Mouse (Mus musculus) retina, embryonic 14.5 days (tissue): ENCODE measurements around the gene 1700029I15Rik.

Experiments
- DNase-seq: peaks from one replicate; pipeline ENCODE4 v3.0.0-alpha.2; 2015; ENCODE audit warnings: low spot score

1700029I15Rik gene

GRCm38 (mm10) chr2:92381901-92382588 is at the start of gene 1700029I15Rik:
Gene 1700029I15Rik, plus strand, starts transcription at chr2:92382538.
- no peak for DNase-seq

- DNase-seq: no peak
Measured at GRCm38 (mm10) chr2:92342418-92342817, 39.9 kb upstream of the 1700029I15Rik start.

GRCm38 (mm10) chr2:92347191-92347590 is 35.1 kb upstream of the 1700029I15Rik start:
- DNase-seq: no peak

GRCm38 (mm10) chr2:92349589-92350425 is 32.5 kb upstream of the 1700029I15Rik start:
- no peak for DNase-seq

GRCm38 (mm10) chr2:92350686-92351085 is 31.7 kb upstream of the 1700029I15Rik start:
- DNase-seq: no peak

- DNase-seq: no peak
Measured at GRCm38 (mm10) chr2:92353402-92353801, 28.9 kb upstream of the 1700029I15Rik start.

- no peak for DNase-seq
Measured at GRCm38 (mm10) chr2:92354224-92354623, 28.1 kb upstream of the 1700029I15Rik start.

- no peak for DNase-seq
Measured at GRCm38 (mm10) chr2:92359301-92359700, 23.0 kb upstream of the 1700029I15Rik start.

- DNase-seq: no peak
Measured at GRCm38 (mm10) chr2:92360186-92360823, 22.0 kb upstream of the 1700029I15Rik start.

- no peak for DNase-seq
Measured at GRCm38 (mm10) chr2:92360893-92361292, 21.4 kb upstream of the 1700029I15Rik start.

GRCm38 (mm10) chr2:92361795-92362194 is 20.5 kb upstream of the 1700029I15Rik start:
- DNase-seq: no peak

- DNase-seq: no peak
Measured at GRCm38 (mm10) chr2:92362571-92363228, 19.6 kb upstream of the 1700029I15Rik start.

GRCm38 (mm10) chr2:92364086-92364485 is 18.3 kb upstream of the 1700029I15Rik start:
- DNase-seq: no peak

GRCm38 (mm10) chr2:92365568-92365967 is 16.8 kb upstream of the 1700029I15Rik start:
- no peak for DNase-seq

GRCm38 (mm10) chr2:92367383-92368029 is 14.8 kb upstream of the 1700029I15Rik start:
- no peak for DNase-seq

GRCm38 (mm10) chr2:92370375-92370774 is 12.0 kb upstream of the 1700029I15Rik start:
- DNase-seq: no peak

GRCm38 (mm10) chr2:92370821-92371805 is 11.2 kb upstream of the 1700029I15Rik start:
- peak; percentile 58 for DNase-seq

- DNase-seq: peak; percentile 23
Measured at GRCm38 (mm10) chr2:92371971-92372690, 10.2 kb upstream of the 1700029I15Rik start.

- no peak for DNase-seq
Measured at GRCm38 (mm10) chr2:92372767-92373436, 9.4 kb upstream of the 1700029I15Rik start.
